Mouse (Mus musculus) CH12.LX (cell line): ENCODE results near the gene Ift140. TPM values are rescaled to one million over a fixed set of nuclear protein-coding genes. Genes with fewer than 3 reads are reported as not detected.

Experiments
- DNase-seq: peaks from one replicate; pipeline ENCODE4 v3.0.0-alpha.2; 2013; ENCODE audit errors: extremely low read depth
- H3K27ac ChIP-seq: 2 replicates; pipeline ENCODE4 v1.5.1; 2012; ENCODE audit warnings: low read depth, mild to moderate bottlenecking, control low read depth, moderate library complexity; ENCODE audit not compliant: insufficient read depth
- H3K27me3 ChIP-seq: replicated peaks from 2 replicates; pipeline ENCODE3; 2012; ENCODE audit warnings: inconsistent platforms
- H3K36me3 ChIP-seq, 2 experiments: replicated peaks in 1 of 2; 2 replicates each; pipeline versions ENCODE3 to v1.6.1; 2012; ENCODE audit warnings: inconsistent platforms in 1 of 2, low read length in 1 of 2, mild to moderate bottlenecking in 1 of 2, mixed read lengths in 1 of 2, moderate library complexity in 1 of 2; ENCODE audit not compliant: control insufficient read depth in 1 of 2, insufficient read depth in 1 of 2
- H3K4me1 ChIP-seq, 2 experiments: 2 replicates each; pipeline ENCODE4 v1.6.1; 2012; ENCODE audit warnings: inconsistent platforms in 1 of 2, moderate library complexity in 1 of 2; ENCODE audit not compliant: insufficient read depth in 2 of 2, control insufficient read depth in 1 of 2
- H3K4me2 ChIP-seq: 2 replicates; pipeline ENCODE4 v1.6.1; 2012; ENCODE audit warnings: low read depth, mild to moderate bottlenecking, control low read depth; ENCODE audit not compliant: poor library complexity, insufficient read depth, severe bottlenecking
- H3K4me3 ChIP-seq, 3 experiments: fragments of 150-350 bp in 1 of 3; sonication (generic) in 1 of 3; replicated peaks in 1 of 3; 2 replicates each; pipeline versions ENCODE3 to v1.5.1; 2011 to 2012; ENCODE audit warnings: low read depth in 2 of 3, low read length in 2 of 3, mild to moderate bottlenecking in 2 of 3, moderate library complexity in 2 of 3, control low read depth in 1 of 3, improper control_type of control experiment in 1 of 3, inconsistent platforms in 1 of 3, mixed read lengths in 1 of 3; ENCODE audit not compliant: poor library complexity in 1 of 3
- H3K79me2 ChIP-seq: replicated peaks from 2 replicates; pipeline ENCODE4 v1.6.1; 2012; ENCODE audit warnings: mild to moderate bottlenecking, moderate library complexity; ENCODE audit not compliant: control insufficient read depth, poor library complexity, insufficient read depth, severe bottlenecking; ENCODE audit errors: extremely low read depth
- H3K9ac ChIP-seq: 2 replicates; pipeline ENCODE4 v1.6.1; 2012; ENCODE audit warnings: low read depth, mild to moderate bottlenecking, control low read depth, moderate library complexity; ENCODE audit not compliant: insufficient read depth
- H3K9me3 ChIP-seq: replicated peaks from 2 replicates; pipeline ENCODE3; 2012; ENCODE audit warnings: low read length, inconsistent platforms, mixed read lengths
- BHLHE40 ChIP-seq: IDR thresholded peaks from 2 replicates; pipeline ENCODE4 v1.6.1; 2011; ENCODE audit warnings: mild to moderate bottlenecking, low read depth, low read length, improper control_type of control experiment
- CHD1 ChIP-seq: IDR thresholded peaks from 2 replicates; pipeline ENCODE4 v1.6.1; 2012; ENCODE audit warnings: low read depth, low read length, improper control_type of control experiment, inconsistent platforms
- CHD2 ChIP-seq: IDR thresholded peaks from 2 replicates; pipeline ENCODE4 v1.6.1; 2011; ENCODE audit warnings: low read length, improper control_type of control experiment
- CTCF ChIP-seq, 2 experiments: IDR thresholded peaks in 1 of 2; conservative IDR thresholded peaks in 1 of 2; 2 replicates each; pipeline ENCODE4 v1.5.1; 2011 to 2012; ENCODE audit warnings: low read depth in 2 of 2, low read length in 2 of 2, improper control_type of control experiment in 1 of 2, inconsistent platforms in 1 of 2, mild to moderate bottlenecking in 1 of 2, moderate library complexity in 1 of 2
- E2F4 ChIP-seq: IDR thresholded peaks from 2 replicates; pipeline ENCODE4 v1.6.1; 2011; ENCODE audit warnings: low read depth, low read length, improper control_type of control experiment; ENCODE audit not compliant: insufficient replicate concordance
- ELF1 ChIP-seq: IDR thresholded peaks from 2 replicates; pipeline ENCODE4 v1.6.1; 2014; ENCODE audit warnings: low read depth, mild to moderate bottlenecking, inconsistent platforms, low read length, improper control_type of control experiment
- EP300 ChIP-seq: IDR thresholded peaks from 2 replicates; pipeline ENCODE4 v1.6.1; 2011; ENCODE audit warnings: low read length, improper control_type of control experiment
- ETS1 ChIP-seq: conservative IDR thresholded peaks from 2 replicates; pipeline ENCODE4 v1.6.1; 2012; ENCODE audit warnings: low read depth, mild to moderate bottlenecking, inconsistent platforms, low read length, improper control_type of control experiment, moderate library complexity
- GABPA ChIP-seq: IDR thresholded peaks from 2 replicates; pipeline ENCODE4 v1.6.1; 2012; ENCODE audit warnings: low read depth, low read length, improper control_type of control experiment, inconsistent platforms; ENCODE audit not compliant: insufficient replicate concordance
- HCFC1 ChIP-seq: IDR thresholded peaks from 2 replicates; pipeline ENCODE4 v1.6.1; 2012; ENCODE audit warnings: low read depth, mild to moderate bottlenecking, inconsistent platforms, low read length, improper control_type of control experiment
- IRF4 ChIP-seq: IDR thresholded peaks from 2 replicates; pipeline ENCODE4 v1.6.1; 2014; ENCODE audit warnings: low read depth, mild to moderate bottlenecking, inconsistent platforms, low read length, improper control_type of control experiment
- JUN ChIP-seq: IDR thresholded peaks from 2 replicates; pipeline ENCODE4 v1.6.1; 2011; ENCODE audit warnings: low read depth, mild to moderate bottlenecking, low read length, improper control_type of control experiment, moderate library complexity; ENCODE audit not compliant: insufficient read depth
- JUND ChIP-seq: conservative IDR thresholded peaks from 2 replicates; pipeline ENCODE4 v1.6.1; 2011; ENCODE audit warnings: low read depth, low read length, improper control_type of control experiment
- KAT2A ChIP-seq: IDR thresholded peaks from 2 replicates; pipeline ENCODE4 v1.6.1; 2012; ENCODE audit warnings: low read length, improper control_type of control experiment, inconsistent platforms; ENCODE audit not compliant: insufficient replicate concordance
- MAFK ChIP-seq: IDR thresholded peaks from 2 replicates; pipeline ENCODE4 v1.6.1; 2011; ENCODE audit warnings: low read length, improper control_type of control experiment; ENCODE audit not compliant: insufficient replicate concordance
- MAX ChIP-seq: IDR thresholded peaks from 2 replicates; pipeline ENCODE4 v1.6.1; 2011; ENCODE audit warnings: low read length, improper control_type of control experiment
- MAZ ChIP-seq: IDR thresholded peaks from 2 replicates; pipeline ENCODE4 v1.6.1; 2012; ENCODE audit warnings: low read depth, mild to moderate bottlenecking, inconsistent platforms, low read length, improper control_type of control experiment, moderate library complexity
- MEF2A ChIP-seq: IDR thresholded peaks from 2 replicates; pipeline ENCODE4 v1.6.1; 2014; ENCODE audit warnings: low read depth, mild to moderate bottlenecking, inconsistent platforms, low read length, improper control_type of control experiment, borderline replicate concordance
- MXI1 ChIP-seq: IDR thresholded peaks from 2 replicates; pipeline ENCODE4 v1.6.1; 2011; ENCODE audit warnings: mild to moderate bottlenecking, low read depth, low read length, improper control_type of control experiment
- MYC ChIP-seq: IDR thresholded peaks from 2 replicates; pipeline ENCODE4 v1.6.1; 2011; ENCODE audit warnings: low read depth, mild to moderate bottlenecking, improper control_type of control experiment, low read length
- NELFE ChIP-seq: IDR thresholded peaks from 2 replicates; pipeline ENCODE4 v1.6.1; 2011; ENCODE audit warnings: low read depth, low read length, improper control_type of control experiment
- NRF1 ChIP-seq: IDR thresholded peaks from 2 replicates; pipeline ENCODE4 v1.6.1; 2014; ENCODE audit warnings: low read depth, mild to moderate bottlenecking, inconsistent platforms, low read length, improper control_type of control experiment, moderate library complexity
- PAX5 ChIP-seq: IDR thresholded peaks from 2 replicates; pipeline ENCODE4 v1.6.1; 2012; ENCODE audit warnings: low read length, inconsistent platforms, mixed read lengths
- POLR2A ChIP-seq: IDR thresholded peaks from 2 replicates; pipeline ENCODE4 v1.6.1; 2011; ENCODE audit warnings: low read depth, mild to moderate bottlenecking, improper control_type of control experiment, low read length
- POLR2AphosphoS2 ChIP-seq: IDR thresholded peaks from 2 replicates; pipeline ENCODE4 v1.6.1; 2011; ENCODE audit warnings: low read depth, low read length, improper control_type of control experiment
- RAD21 ChIP-seq: IDR thresholded peaks from 2 replicates; pipeline ENCODE4 v1.6.1; 2011; ENCODE audit warnings: low read depth, mild to moderate bottlenecking, low read length, improper control_type of control experiment, moderate library complexity
- RCOR1 ChIP-seq: conservative IDR thresholded peaks from 2 replicates; pipeline ENCODE4 v1.6.1; 2012; ENCODE audit warnings: low read depth, mild to moderate bottlenecking, inconsistent platforms, low read length, improper control_type of control experiment
- SIN3A ChIP-seq: IDR thresholded peaks from 2 replicates; pipeline ENCODE4 v1.6.1; 2012; ENCODE audit warnings: low read length, improper control_type of control experiment, inconsistent platforms
- SMC3 ChIP-seq: IDR thresholded peaks from 2 replicates; pipeline ENCODE4 v1.6.1; 2011; ENCODE audit warnings: low read depth, low read length, improper control_type of control experiment
- TBP ChIP-seq: conservative IDR thresholded peaks from 2 replicates; pipeline ENCODE4 v1.6.1; 2011; ENCODE audit warnings: low read depth, low read length, improper control_type of control experiment
- TCF12 ChIP-seq: IDR thresholded peaks from 2 replicates; pipeline ENCODE4 v1.6.1; 2014; ENCODE audit warnings: low read depth, mild to moderate bottlenecking, inconsistent platforms, low read length, improper control_type of control experiment
- UBTF ChIP-seq: IDR thresholded peaks from 2 replicates; pipeline ENCODE4 v1.6.1; 2012; ENCODE audit warnings: low read depth, mild to moderate bottlenecking, inconsistent platforms, low read length, improper control_type of control experiment, moderate library complexity
- USF1 ChIP-seq: IDR thresholded peaks from 2 replicates; pipeline ENCODE4 v1.6.1; 2014; ENCODE audit warnings: low read depth, mild to moderate bottlenecking, inconsistent platforms, low read length, improper control_type of control experiment
- USF2 ChIP-seq: conservative IDR thresholded peaks from 2 replicates; pipeline ENCODE4 v1.6.1; 2011; ENCODE audit warnings: low read depth, low read length, improper control_type of control experiment
- ZC3H11A ChIP-seq: IDR thresholded peaks from 2 replicates; pipeline ENCODE4 v1.6.1; 2012; ENCODE audit warnings: low read depth, mild to moderate bottlenecking, inconsistent platforms, low read length, improper control_type of control experiment
- ZKSCAN1 ChIP-seq: IDR thresholded peaks from 2 replicates; pipeline ENCODE4 v1.6.1; 2012; ENCODE audit warnings: low read depth, inconsistent platforms, low read length, improper control_type of control experiment, borderline replicate concordance
- ZMIZ1 ChIP-seq: IDR thresholded peaks from 2 replicates; pipeline ENCODE4 v1.6.1; 2012; ENCODE audit warnings: low read depth, mild to moderate bottlenecking, inconsistent platforms, low read length, improper control_type of control experiment
- ZNF384 ChIP-seq: IDR thresholded peaks from 2 replicates; pipeline ENCODE4 v1.6.1; 2012; ENCODE audit warnings: low read depth, low read length, improper control_type of control experiment, inconsistent platforms
- dilution Hi-C: fragments of 300-500 bp; cut with MboI; formaldehyde crosslinking; loops from 2 replicates; pipeline ENCODE4 v1.14.3; 2020; ENCODE audit warnings: low sequenced_read_pairs; ENCODE audit not compliant: extremely low pct_unique_long_range_greater_than_20kb, extremely low pct_ligation_motif_present
- in situ Hi-C: fragments of 300-500 bp; cut with MboI; formaldehyde crosslinking; loops from 3 replicates; pipeline ENCODE4 v1.14.3; 2019; ENCODE audit warnings: low sequenced_read_pairs, low pct_ligation_motif_present, low pct_unique_long_range_greater_than_20kb, mixed read lengths
- polyA plus RNA-seq: library from polyadenylated mRNA; unstranded; fragments of >175 nt; gene quantifications from 2 replicates; pipeline ENCODE4 v1.2.1, GENCODE M21; 2012; ENCODE audit warnings: low read depth; ENCODE audit not compliant: insufficient read length
- total RNA-seq, 2 experiments: library from RNA; depleted of rRNA; stranded (reverse); fragments of 300-350 nt in 1 of 2; fragments of >200 nt in 1 of 2; gene quantifications; 2 replicates each; pipeline ENCODE4 v1.2.3; 2012 to 2014

The Ift140 gene
- total RNA-seq (2012; rRNA removed) (16.6 and 24.4 TPM in 2 replicates), total RNA-seq (2014; rRNA removed) (26.4 and 27.0 TPM in 2 replicates), polyA plus RNA-seq (33.4 and 34.8 TPM in 2 replicates)

- peak; percentile 97 for DNase-seq
- TF ChIP-seq UBTF, result no peak
- peak; percentile 59; the same call in 1 of the 2 replicates for TF ChIP-seq IRF4
- TF ChIP-seq USF2, result no peak
- no peak for TF ChIP-seq ZC3H11A
- TF ChIP-seq POLR2A, result peak; percentile 78
- TF ChIP-seq USF1, result no peak
- peak; percentile 97 for TF ChIP-seq SIN3A
- TF ChIP-seq BHLHE40, result no peak
- no peak for TF ChIP-seq MAFK
- TF ChIP-seq RCOR1, result no peak
- peak; percentile 60 for TF ChIP-seq ZMIZ1
- peak; percentile 21; the same call in 1 of the 2 replicates for TF ChIP-seq MYC
- TF ChIP-seq JUN, result no peak
- no peak for TF ChIP-seq RAD21
- no peak for TF ChIP-seq ETS1
- no peak for TF ChIP-seq E2F4
- peak; percentile 55; the same call in 1 of the 2 replicates for TF ChIP-seq TCF12
- no peak for TF ChIP-seq CTCF (conservative IDR thresholded peaks at IDR 0.05 in 1 of 2, IDR thresholded peaks at IDR 0.05 in 1 of 2; ENCODE audit: low read depth in 2 of 2, low read length in 2 of 2)
- peak; percentile 67; the same call in 1 of the 2 replicates for TF ChIP-seq TBP
- no peak for TF ChIP-seq PAX5
- TF ChIP-seq CHD2, result peak; percentile 86
- peak; percentile 76; the same call in 1 of the 2 replicates for TF ChIP-seq KAT2A
- peak; percentile 58; the same call in 1 of the 2 replicates for TF ChIP-seq NELFE
- TF ChIP-seq ZKSCAN1, result no peak
- no peak for TF ChIP-seq JUND
- no peak for TF ChIP-seq ZNF384
- TF ChIP-seq MAZ, result peak; percentile 93
- TF ChIP-seq MAX, result peak; percentile 89
- TF ChIP-seq SMC3, result no peak
- TF ChIP-seq MXI1, result peak; percentile 73
- TF ChIP-seq POLR2AphosphoS2, result no peak
- TF ChIP-seq GABPA, result no peak
- no peak for TF ChIP-seq NRF1
- TF ChIP-seq MEF2A, result peak; percentile 31; the same call in 1 of the 2 replicates
- TF ChIP-seq HCFC1, result peak; percentile 79
- TF ChIP-seq CHD1, result peak; percentile 94
- no peak for TF ChIP-seq EP300
- TF ChIP-seq ELF1, result peak; percentile 86
- H3K4me3 ChIP-seq, result peak within 1 kb of the TSS; percentile 91 to 98 (median 97)
- H3K27ac ChIP-seq, result peak within 1 kb of the TSS; percentile 56
- peak within 1 kb of the TSS; percentile 88 for H3K4me2 ChIP-seq
- peak within 1 kb of the TSS; percentile 97 for H3K9ac ChIP-seq
- H3K4me1 ChIP-seq, result peaks cover 2 to 25% of the 10 kb centered on the region in 2 experiments; a peak in 2 of 4 replicates
- H3K79me2 ChIP-seq, result peaks cover 29% of the 10 kb centered on the region
- H3K36me3 ChIP-seq, result peaks cover 15 to 35% of the 10 kb centered on the region in 2 experiments
- peaks cover 2% of the 10 kb centered on the region for H3K9me3 ChIP-seq
- no peaks in the 10 kb centered on the region for H3K27me3 ChIP-seq
- in situ Hi-C loops (no loop called here), dilution Hi-C loops (no loop called here)
These were observed at the start of gene Ift140, which contains the start of gene Cramp1l for GRCm38 (mm10) chr17:25015655-25016291. Ift140 (plus strand) TSS chr17:25016085. Cramp1l (minus strand) TSS chr17:25015788.
